Mouse (Mus musculus): ENCODE data around the gene Esp6. TPM values are rescaled to one million over a fixed set of nuclear protein-coding genes. Genes with fewer than 3 reads are reported as not detected.

Gene Esp6
- polyA plus RNA-seq, 1 experiment from 2014 or later = not detected

Other genes starting within 250 kb of the Esp6 start
- gene Crisp1, start 242.3 kb upstream of the Esp6 start, polyA plus RNA-seq (2015; fragmentation: Nextera tagmentation; extraction: Ambion mirVana) = not detected in 2 replicates
- gene Esp8, start 41.5 kb upstream of the Esp6 start, polyA plus RNA-seq (2015; fragmentation: Nextera tagmentation; extraction: Ambion mirVana) = not detected in 2 replicates
- not detected in 2 replicates for gene Esp4, start 37.1 kb downstream of the Esp6 start, polyA plus RNA-seq (2015; fragmentation: Nextera tagmentation; extraction: Ambion mirVana)
- gene Esp3, start 70.6 kb downstream of the Esp6 start, polyA plus RNA-seq (2015; fragmentation: Nextera tagmentation; extraction: Ambion mirVana) = not detected in 2 replicates
- not detected in 2 replicates for gene Esp1, start 165.6 kb downstream of the Esp6 start, polyA plus RNA-seq (2015; fragmentation: Nextera tagmentation; extraction: Ambion mirVana)
- gene Crisp2, start 245.5 kb downstream of the Esp6 start, polyA plus RNA-seq (2015; fragmentation: Nextera tagmentation; extraction: Ambion mirVana) = not detected in 2 replicates
- gene Rhag, start 249.6 kb downstream of the Esp6 start, polyA plus RNA-seq (2015; fragmentation: Nextera tagmentation; extraction: Ambion mirVana) = 0.64 and 0.74 TPM in 2 replicates